Mouse (Mus musculus): Measurements from ENCODE around the gene Triobp.

GRCm38 (mm10) chr15:78957021-78957420, 9.5 kb downstream of the Triobp start:
- TF ChIP-seq POLR2A (IDR thresholded peaks at IDR 0.05; ENCODE audit: borderline replicate concordance, control insufficient read depth, low read depth, low read length) (no peak), CTCF (IDR thresholded peaks at IDR 0.05; ENCODE audit: control insufficient read depth, insufficient read depth, low read length) (no peak)
